Mouse (Mus musculus) MEL (cell line): ENCODE measurements around the gene Ppp1ca.

Source experiments
- CTCF ChIP-seq, 3 experiments: IDR thresholded peaks in 2 of 3; conservative IDR thresholded peaks in 1 of 3; 2 replicates each; pipeline ENCODE4 v1.5.1; 2011 to 2012; ENCODE audit warnings: low read length in 3 of 3, low read depth in 2 of 3, mild to moderate bottlenecking in 2 of 3, improper control_type of control experiment in 1 of 3, inconsistent platforms in 1 of 3, mixed read lengths in 1 of 3, moderate library complexity in 1 of 3; ENCODE audit not compliant: control insufficient read depth in 1 of 3, insufficient read depth in 1 of 3, poor library complexity in 1 of 3, severe bottlenecking in 1 of 3
- GATA1 ChIP-seq: IDR thresholded peaks from 2 replicates; pipeline ENCODE4 v1.6.1; 2011; ENCODE audit warnings: low read depth, low read length, improper control_type of control experiment
- HCFC1 ChIP-seq: IDR thresholded peaks from 2 replicates; pipeline ENCODE4 v1.6.1; 2012; ENCODE audit warnings: low read depth, mild to moderate bottlenecking, inconsistent platforms, low read length, improper control_type of control experiment, moderate library complexity
- MAFK ChIP-seq: IDR thresholded peaks from 2 replicates; pipeline ENCODE4 v1.6.1; 2011; ENCODE audit warnings: low read depth, mild to moderate bottlenecking, low read length, improper control_type of control experiment, borderline replicate concordance
- MXI1 ChIP-seq: IDR thresholded peaks from 2 replicates; pipeline ENCODE4 v1.6.1; 2011; ENCODE audit warnings: mild to moderate bottlenecking, low read depth, low read length, improper control_type of control experiment
- MYC ChIP-seq: IDR thresholded peaks from 2 replicates; pipeline ENCODE4 v1.6.1; 2011; ENCODE audit warnings: low read depth, mild to moderate bottlenecking, low read length, improper control_type of control experiment, moderate library complexity
- POLR2A ChIP-seq, 2 experiments: IDR thresholded peaks; 2 replicates each; pipeline ENCODE4 v1.6.1; 2011 to 2012; ENCODE audit warnings: low read length in 2 of 2, mild to moderate bottlenecking in 2 of 2, control low read depth in 1 of 2, improper control_type of control experiment in 1 of 2, low read depth in 1 of 2, moderate library complexity in 1 of 2; ENCODE audit not compliant: control insufficient read depth in 1 of 2, insufficient read depth in 1 of 2, poor library complexity in 1 of 2
- POLR2AphosphoS2 ChIP-seq: IDR thresholded peaks from 2 replicates; pipeline ENCODE4 v1.6.1; 2011; ENCODE audit warnings: low read length, improper control_type of control experiment
- USF1 ChIP-seq: IDR thresholded peaks from 2 replicates; pipeline ENCODE4 v1.6.1; 2014; ENCODE audit warnings: low read depth, mild to moderate bottlenecking, inconsistent platforms, low read length, improper control_type of control experiment, moderate library complexity
- ZC3H11A ChIP-seq: IDR thresholded peaks from 2 replicates; pipeline ENCODE4 v1.6.1; 2012; ENCODE audit warnings: low read depth, mild to moderate bottlenecking, inconsistent platforms, low read length, improper control_type of control experiment
- ZKSCAN1 ChIP-seq: IDR thresholded peaks from 2 replicates; pipeline ENCODE4 v1.6.1; 2012; ENCODE audit warnings: low read depth, mild to moderate bottlenecking, inconsistent platforms, low read length, improper control_type of control experiment, moderate library complexity

- TF ChIP-seq MXI1 (no peak), CTCF (IDR thresholded peaks at IDR 0.05 in 2 of 3, conservative IDR thresholded peaks at IDR 0.05 in 1 of 3; ENCODE audit: control insufficient read depth in 1 of 3, insufficient read depth in 1 of 3, low read depth in 2 of 3, low read length in 3 of 3, poor library complexity in 1 of 3, severe bottlenecking in 1 of 3) (no peak), HCFC1 (no peak), ZC3H11A (no peak), ZKSCAN1 (no peak), MYC (no peak), MAFK (no peak), GATA1 (no peak), POLR2AphosphoS2 (no peak), USF1 (no peak), POLR2A (IDR thresholded peaks at IDR 0.05; ENCODE audit: control insufficient read depth in 1 of 2, insufficient read depth in 1 of 2, low read depth in 1 of 2, low read length in 2 of 2, poor library complexity in 1 of 2) (0 out of 4 replicates have a peak, but pooled peaks of 1 of the 2 experiments have one; percentile 5)
Measured at GRCm38 (mm10) chr19:4202149-4202548, 10.3 kb downstream of the Ppp1ca start.
